Mouse (Mus musculus) thymus, adult 2 months (tissue): ENCODE data around the gene Ube2f. TPM values are rescaled to one million over a fixed set of nuclear protein-coding genes. Genes with fewer than 3 reads are reported as not detected.

Source experiments
- DNase-seq: peaks from one replicate; pipeline ENCODE4 v3.0.0; 2021
- H3K27ac ChIP-seq: fragments of 200-500 bp; 2 replicates; pipeline ENCODE4 v1.5.1; 2012; ENCODE audit warnings: low read length, control low read depth; ENCODE audit not compliant: control insufficient read depth, insufficient read depth
- H3K27me3 ChIP-seq: fragments of 200-500 bp; 2 replicates; pipeline ENCODE4 v1.6.1; 2012; ENCODE audit warnings: mild to moderate bottlenecking, low read length, moderate library complexity, mixed read lengths; ENCODE audit not compliant: control insufficient read depth, insufficient read depth
- H3K36me3 ChIP-seq: fragments of 200-500 bp; 2 replicates; pipeline ENCODE4 v1.6.1; 2012; ENCODE audit warnings: mild to moderate bottlenecking, low read length, moderate library complexity; ENCODE audit not compliant: control insufficient read depth, insufficient read depth
- H3K4me1 ChIP-seq: fragments of 200-500 bp; replicated peaks from 2 replicates; pipeline ENCODE4 v1.6.1; 2012; ENCODE audit warnings: low read length; ENCODE audit not compliant: control insufficient read depth, insufficient read depth
- H3K4me3 ChIP-seq: fragments of 200-500 bp; 2 replicates; pipeline ENCODE4 v1.5.1; 2012; ENCODE audit warnings: mild to moderate bottlenecking, low read length, control low read depth, moderate library complexity; ENCODE audit not compliant: control insufficient read depth, insufficient read depth
- CTCF ChIP-seq: fragments of 200-500 bp; IDR thresholded peaks from 2 replicates; pipeline ENCODE4 v1.5.1; 2012; ENCODE audit warnings: mild to moderate bottlenecking, control low read depth, low read length, moderate library complexity, borderline replicate concordance; ENCODE audit not compliant: control insufficient read depth, poor library complexity, insufficient read depth; ENCODE audit errors: extremely low read depth
- POLR2A ChIP-seq: fragments of 200-500 bp; IDR thresholded peaks from 2 replicates; pipeline ENCODE4 v1.6.1; 2012; ENCODE audit warnings: mild to moderate bottlenecking, low read length, control low read depth, moderate library complexity; ENCODE audit not compliant: control insufficient read depth, poor library complexity, insufficient read depth; ENCODE audit errors: extremely low read depth
- WGBS: fragments of 180-500 bp; shearing (Covaris S2); methylation state at CpG from one replicate; pipeline ENCODE4 v1.1.7; 2018; 5-methylcytosine and 5-hydroxymethylcytosine counted together
- polyA plus RNA-seq: library from polyadenylated mRNA; depleted of rRNA; stranded (reverse); fragments of >200 nt; gene quantifications from 2 replicates; pipeline ENCODE4 v1.2.3, GENCODE M21; 2012

Gene Ube2f
- polyA plus RNA-seq, 1 experiment: 36.7 TPM

- H3K27ac ChIP-seq: no peak overlapping the region
- WGBS: 60% methylated on average over 5 of the region's 5 CpGs
- no peak for TF ChIP-seq POLR2A
- TF ChIP-seq CTCF: no peak
- H3K36me3 ChIP-seq: peaks cover 10% of the 10 kb centered on the region; the same call in 1 of the 2 replicates
- peaks cover 21% of the 10 kb centered on the region for H3K4me1 ChIP-seq
- H3K4me3 ChIP-seq: no peak overlapping the region
- DNase-seq: no peak
- no peaks in the 10 kb centered on the region for H3K27me3 ChIP-seq
These were observed 63.1 kb downstream of the Ube2f start for GRCm38 (mm10) chr1:91313251-91313650.

- no peak for TF ChIP-seq CTCF
- TF ChIP-seq POLR2A: no peak
- no peaks in the 10 kb centered on the region for H3K36me3 ChIP-seq
- no peak for DNase-seq
- WGBS: 95% methylated on average over 6 of the region's 6 CpGs
- H3K27me3 ChIP-seq: no peaks in the 10 kb centered on the region
- H3K4me1 ChIP-seq: peaks cover 13% of the 10 kb centered on the region
- H3K4me3 ChIP-seq: no peak overlapping the region
- H3K27ac ChIP-seq: no peak overlapping the region
These were observed 67.6 kb downstream of the Ube2f start for GRCm38 (mm10) chr1:91317656-91318055.

GRCm38 (mm10) chr1:91321760-91322438 is 71.8 kb downstream of the Ube2f start, which contains the start of gene Espnl:
TSS of gene Espnl (plus strand) at chr1:91322075.
- Histone ChIP-seq H3K36me3 (no peaks in the 10 kb centered on the region), H3K4me3 (no peak within 1 kb of the TSS), H3K27me3 (no peaks in the 10 kb centered on the region), H3K4me1 (peaks cover 3% of the 10 kb centered on the region; the same call in 1 of the 2 replicates), H3K27ac (no peak within 1 kb of the TSS)
- 55% methylated on average over 19 of the region's 19 CpGs for WGBS
- no peak for DNase-seq
- TF ChIP-seq POLR2A: no peak

GRCm38 (mm10) chr1:91324646-91325045 is 74.5 kb downstream of the Ube2f start:
- no peak for DNase-seq
- WGBS: 98% methylated on average over 2 of the region's 2 CpGs
- no peak overlapping the region for H3K4me3 ChIP-seq
- no peak overlapping the region for H3K27ac ChIP-seq
- no peaks in the 10 kb centered on the region for H3K36me3 ChIP-seq
- no peaks in the 10 kb centered on the region for H3K27me3 ChIP-seq
- H3K4me1 ChIP-seq: peaks cover 3% of the 10 kb centered on the region; the same call in 1 of the 2 replicates
- TF ChIP-seq CTCF: no peak
- TF ChIP-seq POLR2A: no peak

GRCm38 (mm10) chr1:91325488-91326042 is 75.5 kb downstream of the Ube2f start:
- Histone ChIP-seq H3K4me1 (peaks cover 3% of the 10 kb centered on the region; the same call in 1 of the 2 replicates), H3K36me3 (no peaks in the 10 kb centered on the region), H3K27ac (no peak overlapping the region), H3K4me3 (no peak overlapping the region), H3K27me3 (no peaks in the 10 kb centered on the region)
- TF ChIP-seq POLR2A: no peak
- TF ChIP-seq CTCF: no peak
- 80% methylated on average over 4 of the region's 4 CpGs for WGBS
- no peak for DNase-seq

GRCm38 (mm10) chr1:91332102-91332501 is 82.0 kb downstream of the Ube2f start:
- Histone ChIP-seq H3K36me3 (no peaks in the 10 kb centered on the region), H3K4me3 (no peak overlapping the region), H3K27ac (no peak overlapping the region), H3K4me1 (peaks cover 9% of the 10 kb centered on the region; the same call in 1 of the 2 replicates), H3K27me3 (no peaks in the 10 kb centered on the region)
- TF ChIP-seq POLR2A (no peak), CTCF (no peak)
- DNase-seq: no peak
- whole genome bisulfite sequencing: 9% methylated on average over 4 of the region's 4 CpGs

- Histone ChIP-seq H3K36me3 (no peaks in the 10 kb centered on the region), H3K27ac (no peak overlapping the region), H3K4me1 (peaks cover 9% of the 10 kb centered on the region; the same call in 1 of the 2 replicates), H3K27me3 (no peaks in the 10 kb centered on the region), H3K4me3 (no peak overlapping the region)
- no peak for TF ChIP-seq POLR2A
- no peak for DNase-seq
These were observed 83.5 kb downstream of the Ube2f start for GRCm38 (mm10) chr1:91333582-91333981.
